Mouse (Mus musculus) stomach, postnatal 0 days (tissue): Measurements from ENCODE around the gene Aqp6.

Experiments used
- CTCF ChIP-seq: IDR thresholded peaks from 2 replicates; pipeline ENCODE4 v1.5.1; 2016; ENCODE audit warnings: antibody characterized with exemption, low read depth, mild to moderate bottlenecking, moderate library complexity
- EP300 ChIP-seq: optimal IDR thresholded peaks from 2 replicates; pipeline ENCODE3; 2016; ENCODE audit warnings: antibody characterized with exemption

DNA sequence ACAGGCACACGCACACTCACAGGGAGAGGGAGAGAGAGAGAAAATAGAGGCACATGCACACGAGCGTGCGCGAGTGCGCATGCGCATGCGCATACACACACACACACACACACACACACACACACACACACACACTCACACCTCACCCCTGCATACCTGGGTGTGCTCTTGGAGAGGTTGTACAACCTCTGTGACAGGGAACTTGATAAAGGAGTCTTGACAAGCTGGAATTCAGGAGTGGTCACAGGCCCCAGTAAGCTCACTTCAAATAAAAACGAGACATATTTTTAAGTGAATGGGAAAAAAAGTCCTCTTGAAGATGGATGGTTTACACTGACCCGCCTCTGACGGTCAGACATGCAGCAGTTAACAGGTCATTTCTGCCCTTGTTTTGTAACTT is 20.9 kb downstream of the Aqp6 start:
- TF ChIP-seq CTCF (no peak), EP300 (no peak)
